Mouse (Mus musculus) adrenal gland, postnatal 25 days (tissue): ENCODE data around the gene Lmx1b. TPM values are rescaled to one million over a fixed set of nuclear protein-coding genes. Genes with fewer than 3 reads are reported as not detected.
A peak's percentile ranks its signal among the peaks of the same experiment; 100 is the strongest.

Experiments
- DNase-seq: peaks from one replicate; pipeline ENCODE4 v3.0.0; 2021; ENCODE audit warnings: mixed read lengths
- total RNA-seq: library from RNA; stranded (reverse); gene quantifications from 2 replicates; pipeline ENCODE4 v1.2.3, GENCODE M21; 2021

Gene Lmx1b
- total RNA-seq, 1 experiment from 2014 or later: 0.15 TPM

DNA sequence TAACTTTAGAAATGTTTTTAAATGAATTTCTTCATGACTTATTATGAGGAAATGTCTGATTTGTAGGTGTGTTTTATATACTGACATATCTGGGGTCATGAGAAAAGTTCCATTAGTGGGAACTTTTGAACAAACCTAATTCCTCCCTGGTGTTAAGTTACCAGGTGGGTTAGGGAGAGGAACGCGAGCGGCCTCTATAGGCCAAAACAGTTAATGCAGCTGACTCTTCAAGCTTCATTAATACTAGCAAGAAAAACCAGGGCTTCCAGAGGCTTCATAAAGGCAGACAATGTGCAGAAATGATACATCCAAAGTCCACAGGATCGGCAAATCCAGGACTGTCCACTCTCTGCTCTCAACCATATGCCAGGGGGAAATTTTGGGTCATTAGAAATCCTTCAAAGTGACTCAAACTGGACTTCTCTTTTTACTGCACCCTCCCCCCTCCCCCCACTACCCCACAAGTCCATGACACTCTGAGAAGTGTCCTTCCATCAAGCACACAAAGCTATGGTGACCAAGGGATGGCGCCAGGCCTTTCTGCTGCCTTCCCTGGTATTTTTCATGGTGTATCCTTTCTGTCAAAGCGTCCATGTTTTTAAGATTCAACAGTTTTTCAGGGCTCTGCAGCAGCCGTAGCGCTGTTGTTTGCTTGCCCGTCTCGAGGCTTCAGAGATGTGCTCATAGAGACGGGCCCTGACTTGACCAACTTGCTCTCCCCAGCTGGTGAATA, 97.4 kb downstream of the Lmx1b start:
- DNase-seq: peak; percentile 55

DNA sequence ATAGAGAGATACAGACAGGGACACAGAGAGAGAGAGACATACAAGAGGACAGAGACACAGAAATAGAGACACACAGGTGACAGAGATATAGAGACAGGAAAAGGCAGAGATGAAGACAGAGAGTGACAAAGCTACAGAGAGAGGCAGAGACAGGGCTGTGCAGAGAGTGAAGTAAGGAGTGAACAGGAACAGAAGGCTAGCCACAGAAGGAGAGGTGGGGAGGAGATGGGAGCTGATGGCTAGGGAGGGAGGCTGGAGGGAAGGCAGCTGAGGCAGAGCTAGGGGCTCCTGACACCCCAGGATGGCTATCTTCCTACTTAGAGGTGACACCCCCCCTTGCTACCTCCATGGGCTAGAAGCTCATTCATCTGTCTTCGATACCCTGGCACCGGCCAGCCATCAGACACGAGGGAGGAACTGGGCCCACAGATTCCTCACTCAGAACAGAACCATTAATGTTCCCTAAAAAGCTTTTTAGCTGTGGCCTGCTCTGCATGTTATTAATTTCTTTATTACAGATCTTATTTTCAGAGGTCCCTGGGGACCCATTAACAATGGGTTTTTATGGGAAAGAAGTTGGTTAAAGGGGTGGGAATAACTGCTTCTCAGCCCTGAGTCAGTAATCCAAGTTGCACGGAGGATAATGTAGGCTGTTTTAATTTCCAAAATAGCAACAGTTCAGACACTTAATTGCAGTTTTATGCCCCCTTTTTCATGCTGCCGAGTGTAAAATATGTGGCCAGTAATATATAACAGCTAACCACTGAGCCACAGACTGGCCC, 114.8 kb downstream of the Lmx1b start:
- DNase-seq: no peak

DNA sequence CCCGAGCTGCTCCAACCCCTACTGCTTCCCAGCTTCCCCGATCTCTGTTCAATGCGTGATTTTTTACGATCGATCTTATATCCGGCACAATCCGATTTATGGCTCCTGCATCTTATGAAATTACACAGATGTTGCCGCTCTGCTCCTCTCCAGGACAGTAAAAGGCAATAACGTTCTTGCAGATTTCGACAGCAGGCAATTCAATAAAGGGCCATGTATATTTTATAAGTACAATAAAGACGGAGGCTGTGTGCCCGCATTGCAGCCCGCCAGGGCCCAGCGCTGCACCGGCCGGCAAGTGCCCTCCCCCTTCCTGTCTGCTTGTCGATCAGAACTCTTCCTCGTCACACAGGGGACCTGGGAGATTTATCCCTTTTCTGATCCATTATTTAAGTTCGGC, 124.5 kb downstream of the Lmx1b start:
- DNase-seq: no peak

DNA sequence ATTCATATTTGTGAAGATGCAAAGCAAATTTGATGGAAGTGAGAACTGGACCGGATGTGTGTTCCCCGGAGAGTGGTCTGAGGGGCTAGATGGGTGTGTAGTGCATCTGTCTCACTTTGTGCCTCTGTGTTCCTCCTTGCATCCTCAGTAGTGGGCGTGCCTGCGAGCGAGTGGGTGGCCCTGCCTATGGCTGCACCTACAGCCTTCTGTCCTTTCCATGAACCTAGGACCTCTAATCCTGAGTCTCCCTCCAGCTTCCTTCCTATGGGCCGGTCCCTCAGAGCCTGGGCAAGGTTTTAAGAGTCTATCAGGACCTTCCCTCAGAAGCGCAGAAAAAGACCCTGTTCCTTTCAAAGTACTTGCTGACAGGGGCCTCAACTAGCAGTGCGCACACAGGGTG, 124.9 kb downstream of the Lmx1b start:
- DNase-seq: no peak

Other genes with a start within 250 kb of the Lmx1b start
- gene Zbtb34, start 209.2 kb downstream of the Lmx1b start, total RNA-seq: 8.0 and 12.5 TPM in 2 replicates
- 22.2 and 27.4 TPM in 2 replicates for gene Zbtb43, start 172.0 kb downstream of the Lmx1b start, total RNA-seq
- gene Mvb12b, start 247.4 kb upstream of the Lmx1b start, total RNA-seq: 12.2 and 20.9 TPM in 2 replicates